13 mouse cellular contexts compared by ENCODE assay signal in the genomic region with DNA sequence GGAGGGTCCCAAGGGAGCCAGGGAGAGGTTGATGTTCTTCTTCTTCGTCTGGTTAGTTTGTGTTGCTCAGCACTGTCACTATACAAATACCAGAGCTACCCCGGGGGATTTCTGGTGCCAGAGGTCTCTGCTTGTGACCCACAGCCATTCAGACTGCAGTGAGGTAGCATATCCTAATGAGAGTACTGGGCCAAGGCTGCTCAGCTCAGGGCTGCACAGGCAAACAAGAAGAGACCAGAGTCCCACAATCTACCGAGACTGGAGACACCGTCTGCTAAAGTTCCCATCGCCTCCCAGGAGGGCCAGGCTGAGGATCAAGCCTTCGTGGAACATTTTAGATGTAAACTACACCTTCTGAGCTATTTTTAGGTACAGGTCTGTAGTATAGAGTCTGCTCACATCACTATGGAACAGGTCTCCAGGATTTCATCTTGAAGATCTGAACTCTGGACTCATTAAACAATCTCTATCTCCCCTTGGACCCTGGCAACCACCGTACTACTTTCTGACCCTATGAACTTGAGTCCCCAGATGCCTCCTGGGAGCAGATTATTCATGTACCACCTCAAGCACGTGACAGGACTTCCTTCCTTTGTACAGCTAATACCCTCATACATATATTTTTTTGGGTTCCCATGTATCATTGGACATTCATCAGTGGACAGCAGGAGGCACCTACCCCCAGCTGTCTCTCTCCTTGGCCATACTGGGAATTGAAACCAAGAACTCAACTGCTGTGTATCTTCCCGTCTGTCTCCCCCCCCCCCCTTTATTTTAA.
"Had no signal": no experiment of that assay in that cellular context is flagged by ENCODE, and none has a peak within 500 bp of the region (broad histone marks: within the 10 kb centered on the region; RNA-seq: fewer than 3 reads in every experiment).

No protein-coding gene starts in this region.

- H3K36me3 ChIP-seq: limb, embryonic 12.5 days; liver, embryonic 13.5 days; midbrain, embryonic 13.5 days; neural tube, embryonic 15.5 days had no signal

- H3K4me3 ChIP-seq: limb, embryonic 12.5 days; liver, embryonic 13.5 days; midbrain, embryonic 13.5 days; myocyte; neural tube, embryonic 15.5 days had no signal

- H3K9ac ChIP-seq: limb, embryonic 12.5 days; liver, embryonic 13.5 days; liver, postnatal 0 days; midbrain, embryonic 13.5 days; neural tube, embryonic 15.5 days had no signal

- H3K4me1 ChIP-seq: liver, embryonic 13.5 days had no signal

- H3K4me2 ChIP-seq: limb, embryonic 12.5 days; liver, embryonic 13.5 days; midbrain, embryonic 13.5 days; neural tube, embryonic 15.5 days had no signal

- ATAC-seq: inflammation-experienced regulatory T-cells, adult 6 months; liver, postnatal 0 days; midbrain, embryonic 13.5 days had no signal

- H3K27ac ChIP-seq: limb, embryonic 12.5 days; liver, embryonic 13.5 days; midbrain, embryonic 13.5 days; neural tube, embryonic 15.5 days had no signal

- DNase-seq: kidney, adult 8-10 months; kidney, postnatal 25 days; liver; liver, embryonic 13.5 days; liver, postnatal 0 days; right cerebral cortex, postnatal 4 days; thymus, adult 18-20 months; thymus, postnatal 14 days had no signal

- H3K9me3 ChIP-seq: limb, embryonic 12.5 days; liver, embryonic 13.5 days; midbrain, embryonic 13.5 days; neural tube, embryonic 15.5 days had no signal

- H3K27me3 ChIP-seq: midbrain, embryonic 13.5 days; neural tube, embryonic 15.5 days had no signal
